Mouse (Mus musculus) neural tube, embryonic 14.5 days (tissue): Measurements from ENCODE around the gene Prl8a8. TPM values are rescaled to one million over a fixed set of nuclear protein-coding genes. Genes with fewer than 3 reads are reported as not detected.

Source experiments
- ATAC-seq: fragments of 200-750 bp; cut with Nextera tagmentation; 2 replicates; pipeline ENCODE4 v1.8.0; 2017; ENCODE audit warnings: low read depth, mild to moderate bottlenecking, moderate TSS enrichment, moderate library complexity
- H3K27ac ChIP-seq: fragments of 300-500 bp; sonication (generic); 2 replicates; pipeline ENCODE4 v1.5.1; 2014; ENCODE audit warnings: low read depth, mild to moderate bottlenecking, control low read depth, low read length, moderate library complexity, mixed read lengths
- H3K27me3 ChIP-seq: fragments of 300-500 bp; sonication (generic); 2 replicates; pipeline ENCODE4 v1.6.1; 2014; ENCODE audit warnings: low read length; ENCODE audit not compliant: control insufficient read depth, insufficient read depth
- H3K36me3 ChIP-seq: fragments of 300-500 bp; sonication (generic); 2 replicates; pipeline ENCODE4 v1.6.1; 2014; ENCODE audit warnings: low read length, mixed read lengths; ENCODE audit not compliant: control insufficient read depth, insufficient read depth
- H3K4me1 ChIP-seq: fragments of 300-500 bp; sonication (generic); 2 replicates; pipeline ENCODE4 v1.6.1; 2014; ENCODE audit warnings: low read length; ENCODE audit not compliant: control insufficient read depth, insufficient read depth
- H3K4me2 ChIP-seq: fragments of 300-500 bp; sonication (generic); 2 replicates; pipeline ENCODE4 v1.6.1; 2014; ENCODE audit warnings: mild to moderate bottlenecking, low read depth, low read length, control low read depth
- H3K4me3 ChIP-seq: fragments of 300-500 bp; sonication (generic); 2 replicates; pipeline ENCODE4 v1.5.1; 2014; ENCODE audit warnings: low read depth, low read length, control low read depth, mixed read lengths
- H3K9ac ChIP-seq: fragments of 300-500 bp; sonication (generic); replicated peaks from 2 replicates; pipeline ENCODE4 v1.6.1; 2014; ENCODE audit warnings: low read depth, mild to moderate bottlenecking, control low read depth, low read length, mixed read lengths
- H3K9me3 ChIP-seq: fragments of 300-500 bp; sonication (generic); 2 replicates; pipeline ENCODE4 v1.6.1; 2016; ENCODE audit warnings: low read length; ENCODE audit not compliant: control insufficient read depth
- WGBS: fragments of 180-500 bp; shearing (Covaris S2); extraction: QIAGEN DNeasy Blood & Tissue Kit; methylation state at CpG from one replicate; pipeline ENCODE4 v1.1.7; 2014; 5-methylcytosine and 5-hydroxymethylcytosine counted together
- polyA plus RNA-seq: library from polyadenylated mRNA; unstranded; fragments of >200 nt; fragmentation: Nextera tagmentation; extraction: Ambion mirVana; gene quantifications from 2 replicates; pipeline ENCODE4 v1.2.1, GENCODE M21; 2014

The Prl8a8 gene
- not detected in 2 replicates for polyA plus RNA-seq

GRCm38 (mm10) chr13:27513117-27513516 lies at the start of gene Prl8a8:
TSS of gene Prl8a8 (minus strand) at chr13:27513217.
- Histone ChIP-seq H3K4me3 (no peak within 1 kb of the TSS), H3K27ac (no peak within 1 kb of the TSS), H3K27me3 (no peaks in the 10 kb centered on the region), H3K9me3 (no peaks in the 10 kb centered on the region), H3K9ac (no peak within 1 kb of the TSS), H3K4me1 (no peaks in the 10 kb centered on the region), H3K36me3 (no peaks in the 10 kb centered on the region), H3K4me2 (no peak within 1 kb of the TSS)
- ATAC-seq: no peak
- 86% methylated on average over 4 of the region's 4 CpGs for WGBS

GRCm38 (mm10) chr13:27553336-27553735 lies 40.3 kb upstream of the Prl8a8 start:
- Histone ChIP-seq H3K4me1 (no peaks in the 10 kb centered on the region), H3K27ac (no peak overlapping the region), H3K36me3 (no peaks in the 10 kb centered on the region), H3K4me3 (no peak overlapping the region), H3K4me2 (no peak overlapping the region), H3K27me3 (no peaks in the 10 kb centered on the region), H3K9ac (no peak overlapping the region), H3K9me3 (no peaks in the 10 kb centered on the region)
- no peak for ATAC-seq

- no peaks in the 10 kb centered on the region for H3K9me3 ChIP-seq
- H3K4me2 ChIP-seq: no peak overlapping the region
- no peak overlapping the region for H3K9ac ChIP-seq
- H3K4me3 ChIP-seq: no peak overlapping the region
- no peaks in the 10 kb centered on the region for H3K4me1 ChIP-seq
- no peaks in the 10 kb centered on the region for H3K27me3 ChIP-seq
- WGBS: 87% methylated on average over 4 of the region's 4 CpGs
- no peak for ATAC-seq
- H3K27ac ChIP-seq: no peak overlapping the region
- H3K36me3 ChIP-seq: no peaks in the 10 kb centered on the region
Measured at GRCm38 (mm10) chr13:27523156-27523555, 10.1 kb upstream of the Prl8a8 start.

GRCm38 (mm10) chr13:27507645-27508044 lies 5.4 kb downstream of the Prl8a8 start:
- Histone ChIP-seq H3K4me1 (no peaks in the 10 kb centered on the region), H3K9me3 (no peaks in the 10 kb centered on the region), H3K4me2 (no peak overlapping the region), H3K9ac (no peak overlapping the region), H3K27me3 (no peaks in the 10 kb centered on the region), H3K27ac (no peak overlapping the region), H3K4me3 (no peak overlapping the region), H3K36me3 (no peaks in the 10 kb centered on the region)
- no peak for ATAC-seq
- WGBS: 92% methylated on average over 1 of the region's 1 CpGs

Other genes starting within 250 kb of the Prl8a8 start
- not detected in 2 replicates for gene Prl6a1, start 200.6 kb downstream of the Prl8a8 start, polyA plus RNA-seq
- not detected in 2 replicates for gene Prl8a2, start 167.5 kb downstream of the Prl8a8 start, polyA plus RNA-seq
- not detected in 2 replicates for gene Prl2b1, start 122.4 kb downstream of the Prl8a8 start, polyA plus RNA-seq
- not detected in 2 replicates for gene Prl8a6, start 74.5 kb downstream of the Prl8a8 start, polyA plus RNA-seq
- gene Prl8a9, start 51.4 kb upstream of the Prl8a8 start, polyA plus RNA-seq: not detected in 2 replicates
- gene Prl8a1, start 69.0 kb upstream of the Prl8a8 start, polyA plus RNA-seq: not detected in 2 replicates
- gene Prl7b1, start 97.4 kb upstream of the Prl8a8 start, polyA plus RNA-seq: not detected in 2 replicates
- gene Prl7a1, start 129.3 kb upstream of the Prl8a8 start, polyA plus RNA-seq: not detected in 2 replicates
- not detected in 2 replicates for gene Prl7a2, start 154.8 kb upstream of the Prl8a8 start, polyA plus RNA-seq
- gene Prl7d1, start 203.5 kb upstream of the Prl8a8 start, polyA plus RNA-seq: not detected in 2 replicates